Mouse (Mus musculus) small intestine, adult 2 months (tissue): Measurements from ENCODE around the gene Syde1.

Experiments used
- CTCF ChIP-seq: fragments of 200-500 bp; IDR thresholded peaks from 2 replicates; pipeline ENCODE4 v1.5.1; 2012; ENCODE audit warnings: low read depth, mild to moderate bottlenecking, control low read depth, inconsistent platforms, low read length, moderate library complexity, mixed read lengths; ENCODE audit not compliant: insufficient replicate concordance, insufficient read length; ENCODE audit errors: extremely low read depth
- POLR2A ChIP-seq: fragments of 200-500 bp; IDR thresholded peaks from 2 replicates; pipeline ENCODE4 v1.6.1; 2012; ENCODE audit warnings: low read depth, mild to moderate bottlenecking, control low read depth, inconsistent platforms, low read length, moderate library complexity

DNA sequence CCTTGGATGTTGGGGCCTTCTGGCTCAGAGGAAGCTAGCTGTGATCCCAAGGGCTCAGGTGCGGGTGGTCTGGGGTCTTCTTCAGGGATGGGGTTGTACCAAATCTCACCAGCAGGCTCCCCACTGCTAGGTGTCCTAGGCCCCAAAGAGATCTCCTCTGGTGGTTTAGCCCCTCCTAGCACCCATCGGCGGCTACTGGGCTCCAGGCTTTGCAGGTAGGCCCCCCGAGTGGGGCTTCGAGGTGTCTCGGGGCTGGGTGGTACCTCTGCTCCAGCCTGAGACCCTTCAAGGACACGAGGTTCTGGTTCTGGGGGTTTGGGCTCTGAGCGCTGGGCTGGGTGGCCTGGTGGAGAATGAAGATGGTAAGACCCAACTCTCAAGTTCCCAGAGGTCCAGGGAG, 1.9 kb downstream of the Syde1 start:
- no peak for TF ChIP-seq CTCF
- no peak for TF ChIP-seq POLR2A
